Mouse (Mus musculus) embryo, embryonic 10.5 days (tissue): ENCODE data around the gene Fbxl4.
"Not testable (repeated sequence)": the region's sequence is repeated elsewhere in the genome, so short reads cannot be mapped to it uniquely, and the experiment has no call there.

Source experiments
- DNase-seq: peaks from one replicate; pipeline ENCODE4 v3.0.0-alpha.2; 2015; ENCODE audit warnings: low spot score

The Fbxl4 gene

DNA sequence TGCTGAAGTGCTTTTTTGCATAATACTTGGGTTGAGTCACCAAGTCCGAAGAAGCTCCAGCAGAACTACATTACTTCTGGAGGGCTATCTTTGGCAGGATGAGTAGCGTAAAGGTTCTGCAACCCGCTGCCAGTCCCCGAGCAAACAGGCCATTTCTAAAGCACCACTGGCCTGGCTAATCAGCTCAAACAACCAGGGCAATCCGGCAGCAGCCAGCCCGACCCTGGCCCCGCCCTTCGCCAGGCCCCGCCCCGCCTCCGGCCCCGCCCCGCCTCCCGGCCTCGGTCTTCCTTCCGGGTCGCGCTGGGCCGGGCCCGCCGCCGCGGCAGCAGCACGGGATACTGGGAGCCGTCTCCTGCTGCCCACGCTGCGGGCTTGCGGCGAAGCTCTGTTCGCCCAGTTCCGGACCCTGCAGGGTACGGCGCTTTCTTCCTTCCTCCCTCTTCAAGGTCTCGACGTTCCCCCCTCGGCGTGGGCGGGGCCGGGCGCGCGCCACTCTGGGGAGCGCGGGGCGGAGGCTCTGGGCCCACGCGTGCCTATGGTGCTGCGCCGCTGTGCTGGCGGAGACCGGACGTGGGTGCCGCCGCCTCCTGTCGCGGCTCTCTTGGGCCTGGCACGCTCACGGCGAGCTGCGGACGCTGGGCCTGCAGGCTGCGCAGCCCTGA, at the start of gene Fbxl4:
Fbxl4 (plus strand) TSS at position 278 of the 665 bp plus-strand sequence.
- DNase-seq = peak; percentile 85

DNA sequence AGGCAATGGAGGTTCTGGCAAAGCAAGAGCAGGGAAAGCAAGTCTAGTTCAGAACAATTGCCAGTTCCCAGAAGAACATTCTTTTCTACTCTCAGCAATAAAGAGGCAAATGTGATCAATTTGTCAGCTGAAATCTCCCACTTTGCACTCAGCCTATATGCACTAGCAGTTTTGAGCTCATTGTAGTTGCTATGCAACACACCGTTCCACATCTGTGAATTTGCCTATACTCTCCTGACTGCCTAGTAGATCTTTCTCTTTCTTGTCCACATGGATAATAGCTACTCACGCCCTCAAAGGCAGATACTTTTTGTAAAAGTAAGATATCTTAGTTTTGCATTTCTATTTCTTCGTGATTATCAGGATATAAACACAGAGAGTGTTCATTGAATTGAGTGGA, 42.8 kb upstream of the Fbxl4 start:
- no peak for DNase-seq

DNA sequence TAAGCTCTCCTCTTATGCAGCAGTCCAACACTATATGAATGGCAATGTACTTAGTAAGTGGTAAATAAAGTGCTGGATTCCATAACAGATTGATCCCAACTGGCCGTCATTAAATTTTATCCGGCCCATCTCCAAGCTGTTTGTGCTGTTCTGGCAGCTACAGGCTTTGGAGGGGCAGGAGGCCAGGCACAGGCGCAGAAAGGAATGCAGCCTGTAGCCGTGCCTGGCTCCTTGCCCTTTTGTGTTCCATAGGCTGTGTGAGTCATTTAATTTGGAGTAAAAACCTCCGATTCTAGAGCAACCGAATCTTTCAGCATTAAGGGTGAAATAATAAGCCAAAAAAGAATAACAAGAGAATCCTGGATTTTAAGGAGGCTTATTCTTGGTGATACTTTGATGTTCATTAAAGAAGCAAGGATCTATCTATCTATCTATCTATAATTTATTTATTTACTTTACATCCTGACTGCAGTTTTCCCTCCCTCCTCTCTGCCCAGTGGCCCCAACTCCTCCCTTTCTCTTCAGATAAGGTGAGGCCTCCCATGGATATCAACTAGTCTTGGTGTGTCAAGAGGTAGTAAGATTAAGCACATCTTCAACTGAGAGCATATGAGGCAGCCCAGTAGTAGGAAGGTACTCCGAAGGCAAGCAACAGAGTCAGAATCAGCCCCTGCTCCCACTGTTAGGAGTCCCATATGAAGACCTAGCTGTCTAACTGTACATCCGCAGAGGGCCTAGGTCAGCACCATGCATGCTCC, 14.3 kb upstream of the Fbxl4 start:
- DNase-seq = no peak

DNA sequence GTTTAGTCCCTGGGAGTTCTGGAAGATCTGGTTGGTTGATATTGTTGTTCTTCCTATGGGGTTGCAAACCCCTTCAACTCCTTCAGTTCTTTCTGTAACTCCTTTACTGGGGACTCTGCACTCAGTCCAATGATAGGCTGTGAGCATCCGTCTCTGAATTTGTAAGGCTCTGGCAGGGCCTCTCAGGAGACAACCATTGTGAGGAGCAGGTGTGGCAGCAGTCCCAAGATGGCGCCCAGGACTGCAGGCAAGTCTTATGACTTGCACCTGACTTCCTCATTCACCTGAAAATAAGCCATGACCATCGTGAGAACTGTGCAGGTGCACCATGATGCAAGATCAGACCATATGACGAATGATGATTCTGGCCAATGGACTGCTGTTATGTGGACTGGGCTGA, 8.3 kb upstream of the Fbxl4 start:
- DNase-seq = not testable (repeated sequence)

DNA sequence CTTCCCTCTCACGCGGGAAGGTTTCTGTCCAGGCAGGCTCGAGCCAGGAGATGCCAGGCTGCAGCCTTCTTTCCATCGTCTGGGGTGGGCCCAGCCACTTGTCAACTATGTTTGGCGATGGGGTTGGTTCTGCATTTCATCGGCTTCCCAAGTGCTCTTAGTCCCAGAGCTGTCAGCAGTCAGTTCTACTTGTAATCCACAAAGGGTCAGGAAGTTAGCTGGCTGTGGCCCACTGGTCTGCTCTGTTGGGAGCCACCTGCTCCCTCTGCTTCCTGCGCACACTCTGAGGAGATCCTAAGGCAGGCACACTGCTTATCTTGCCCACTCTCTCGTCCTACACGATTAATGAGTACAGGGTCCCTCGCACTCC, 573 bp downstream of the Fbxl4 start:
- DNase-seq = peak; percentile 53

DNA sequence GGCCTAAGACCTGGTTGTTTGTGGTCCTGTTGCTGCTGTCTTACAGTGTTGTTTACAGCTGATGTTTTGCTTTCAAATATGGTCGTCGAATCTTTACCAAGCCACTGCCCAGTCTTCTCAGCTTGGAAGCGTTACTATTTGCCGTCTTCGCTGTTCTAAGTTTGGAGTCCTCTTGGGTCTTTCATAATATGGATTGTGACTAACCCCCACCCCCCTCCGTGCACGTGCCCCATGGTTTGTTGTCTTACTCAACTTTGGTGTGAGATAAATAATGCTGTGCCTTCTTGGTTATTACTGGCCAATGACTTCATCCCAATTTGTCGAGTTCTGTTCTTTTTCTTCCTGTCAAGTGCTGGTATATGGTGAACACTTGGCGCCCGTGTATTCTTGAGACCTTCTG, 1.1 kb downstream of the Fbxl4 start:
- no peak for DNase-seq

DNA sequence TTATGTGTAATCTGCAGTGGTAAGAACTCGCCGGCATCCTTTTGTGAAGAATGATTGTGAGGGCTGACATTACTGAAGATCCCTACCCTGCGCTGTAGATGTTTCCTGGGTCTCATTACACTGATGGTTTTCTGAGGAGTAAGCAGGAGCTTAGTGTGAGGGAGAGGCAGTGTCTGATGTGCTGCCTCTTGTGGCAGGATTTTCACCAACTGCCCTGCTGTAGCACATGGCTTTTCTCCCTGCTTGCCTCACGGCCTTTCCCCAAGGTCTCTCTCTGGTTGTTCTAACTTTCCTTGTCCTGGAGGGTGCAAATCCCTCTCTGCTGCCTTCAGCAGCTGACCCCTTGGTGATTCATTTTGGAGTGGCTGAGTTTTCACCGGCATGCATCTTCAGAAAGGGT, 10.0 kb downstream of the Fbxl4 start:
- DNase-seq = peak; percentile 37

DNA sequence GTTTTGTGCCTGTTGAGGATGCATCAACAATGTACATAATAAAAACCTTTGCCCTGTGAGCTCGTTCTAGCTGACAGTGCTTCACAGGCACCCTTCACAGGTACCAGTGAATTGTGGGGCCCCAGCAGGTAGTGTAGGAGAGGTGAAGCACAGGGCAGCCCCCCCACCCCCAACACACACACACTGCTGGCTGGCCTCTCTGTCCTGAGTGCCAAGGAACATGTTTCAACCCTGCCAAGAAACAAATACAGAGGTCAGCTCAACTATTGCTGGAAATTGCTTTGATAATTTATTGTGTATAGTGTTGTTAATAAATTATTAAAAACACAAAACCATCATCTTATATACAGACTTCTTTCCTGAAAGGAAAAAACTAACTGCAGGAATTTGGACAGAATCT, 21.2 kb downstream of the Fbxl4 start:
- no peak for DNase-seq

- DNase-seq = no peak
Measured at GRCm38 (mm10) chr4:22380646-22381045, 23.3 kb downstream of the Fbxl4 start.

- DNase-seq = no peak
Measured at GRCm38 (mm10) chr4:22383528-22384265, 26.4 kb downstream of the Fbxl4 start.

- DNase-seq = peak; percentile 53
Measured at GRCm38 (mm10) chr4:22390045-22390444, 32.7 kb downstream of the Fbxl4 start.

DNA sequence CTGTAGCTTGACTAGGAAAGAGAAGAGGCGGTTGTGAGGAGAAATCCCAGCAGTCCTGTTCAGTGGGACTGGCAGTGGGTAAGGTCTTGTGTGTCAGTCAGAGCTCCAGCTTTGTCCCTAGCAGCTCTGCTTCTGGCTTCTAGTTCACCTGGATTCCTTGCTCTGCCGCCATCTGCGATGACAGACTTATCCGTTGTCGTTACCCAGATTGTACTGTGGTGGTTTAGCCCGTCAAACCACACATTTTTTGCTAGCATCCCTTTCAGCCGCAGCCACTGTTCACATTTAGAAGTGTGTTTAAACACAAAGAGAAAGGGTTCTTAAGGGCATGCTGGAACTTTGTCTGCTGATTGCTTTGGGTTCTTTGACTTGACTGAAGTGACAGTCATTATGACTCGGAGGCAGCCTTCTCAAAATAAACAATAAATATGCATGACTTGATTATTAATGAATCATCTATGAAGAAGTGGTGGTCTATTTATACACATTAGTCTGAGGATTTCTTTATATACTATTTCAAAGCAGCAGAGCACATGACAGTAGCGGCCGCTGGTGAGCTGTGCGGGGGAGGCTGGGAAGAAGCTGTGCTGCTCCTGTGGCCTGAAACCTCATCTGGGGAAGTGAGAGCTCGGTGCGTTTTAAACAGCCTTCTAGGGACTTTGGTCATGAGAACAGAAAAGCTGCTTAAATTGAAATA, 35.6 kb downstream of the Fbxl4 start:
- DNase-seq = no peak

DNA sequence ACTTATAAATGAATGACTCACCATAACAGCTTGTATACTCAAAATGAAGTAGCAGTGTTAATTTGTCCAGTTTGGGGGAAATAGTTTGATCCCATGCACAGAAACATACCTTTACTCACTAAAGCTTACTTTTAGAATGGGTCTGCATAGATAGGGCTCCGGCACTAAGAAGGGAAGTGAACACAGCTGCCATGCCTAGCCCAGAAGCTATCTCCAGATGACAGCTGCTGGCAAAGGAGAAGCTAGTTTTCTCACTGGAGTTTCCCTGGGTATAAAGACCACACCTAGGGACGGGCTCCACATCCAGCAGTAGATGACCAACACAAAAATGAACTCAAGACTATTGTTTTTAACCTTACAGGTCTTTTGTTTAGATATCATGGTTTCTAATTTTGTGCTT, 38.1 kb downstream of the Fbxl4 start:
- no peak for DNase-seq

- no peak for DNase-seq
Measured at GRCm38 (mm10) chr4:22396484-22397000, 39.2 kb downstream of the Fbxl4 start.

DNA sequence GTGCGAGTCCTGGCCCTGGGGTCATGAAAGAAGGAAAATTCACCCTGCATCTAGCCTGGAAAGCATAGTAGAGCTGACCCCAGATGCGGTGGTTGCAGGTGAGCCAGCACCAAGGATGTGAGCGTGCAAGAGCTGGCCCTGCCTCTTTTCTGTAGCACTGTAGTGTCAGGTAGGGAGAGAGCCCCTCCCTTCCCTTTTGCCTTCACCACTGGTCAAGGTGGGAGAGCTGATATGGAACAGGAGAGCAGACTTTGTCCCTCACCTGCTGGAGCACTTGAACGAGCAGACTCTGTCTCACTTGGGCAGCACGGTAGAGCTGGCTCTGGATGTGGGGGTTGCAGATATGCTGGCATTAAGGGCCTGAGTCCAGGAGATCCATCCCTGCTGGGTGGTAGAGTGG, 39.7 kb downstream of the Fbxl4 start:
- DNase-seq = no peak

DNA sequence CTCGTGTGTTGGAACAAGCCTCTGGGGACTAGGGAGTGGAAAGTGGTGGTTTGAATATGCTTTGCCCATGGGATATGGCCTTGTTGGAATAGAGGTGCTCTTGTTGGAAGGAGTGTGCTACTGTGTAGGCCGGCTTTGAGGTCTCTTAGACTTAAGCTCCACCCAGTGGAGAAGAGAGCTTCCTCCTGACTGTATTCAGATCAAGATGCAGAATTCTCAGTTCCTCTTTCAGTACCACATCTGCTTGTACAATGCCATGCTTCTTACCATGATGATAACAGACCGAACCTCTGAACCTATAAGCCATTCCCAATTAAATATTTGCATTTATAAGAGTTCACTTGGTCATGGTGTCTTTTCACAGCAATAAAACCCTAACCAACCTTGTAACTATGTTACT, 44.7 kb downstream of the Fbxl4 start:
- DNase-seq = no peak

DNA sequence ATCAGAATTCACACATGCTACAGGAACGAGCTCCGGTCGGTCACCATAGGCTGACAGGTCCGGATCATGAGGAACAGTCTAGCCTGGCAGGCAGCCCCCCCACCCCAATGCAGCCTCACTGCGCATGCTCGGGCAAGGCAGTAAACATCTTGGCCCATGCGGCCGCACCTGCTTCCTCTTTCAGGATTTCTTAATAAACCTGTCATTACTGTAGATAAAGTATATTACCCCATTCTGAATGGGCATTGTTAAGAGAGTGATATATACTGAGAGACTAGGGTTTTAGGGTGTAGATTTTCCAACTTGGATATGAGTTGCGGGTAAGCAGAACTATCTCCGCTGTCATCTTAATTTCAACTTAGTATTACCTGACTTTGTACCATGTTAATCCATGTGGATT, 45.6 kb downstream of the Fbxl4 start:
- no peak for DNase-seq

DNA sequence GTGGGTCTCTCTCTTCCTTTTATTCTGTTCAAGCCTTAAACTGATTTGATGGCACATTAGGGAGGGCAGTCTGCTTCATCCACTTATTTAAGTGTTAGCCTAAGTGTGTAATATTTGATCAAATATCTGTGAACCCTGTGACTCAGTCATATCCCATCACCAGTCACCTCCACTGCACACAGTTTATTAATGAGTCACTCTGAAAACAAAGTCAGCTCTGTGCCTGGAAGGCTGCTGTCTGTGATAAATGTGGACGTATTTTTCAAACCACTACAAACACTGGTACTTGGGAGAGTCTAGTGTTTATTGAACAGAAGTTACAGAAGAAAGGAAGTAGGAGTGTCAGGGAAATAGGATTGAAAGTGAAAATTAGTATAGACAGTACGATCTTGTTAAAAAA, 63.3 kb downstream of the Fbxl4 start:
- DNase-seq = no peak

- DNase-seq = no peak
Measured at GRCm38 (mm10) chr4:22422400-22422799, 65.1 kb downstream of the Fbxl4 start.

GRCm38 (mm10) chr4:22428150-22428549, 70.8 kb downstream of the Fbxl4 start:
- DNase-seq = no peak

- DNase-seq = no peak
Measured at GRCm38 (mm10) chr4:22469575-22469974, 112.2 kb downstream of the Fbxl4 start.

DNA sequence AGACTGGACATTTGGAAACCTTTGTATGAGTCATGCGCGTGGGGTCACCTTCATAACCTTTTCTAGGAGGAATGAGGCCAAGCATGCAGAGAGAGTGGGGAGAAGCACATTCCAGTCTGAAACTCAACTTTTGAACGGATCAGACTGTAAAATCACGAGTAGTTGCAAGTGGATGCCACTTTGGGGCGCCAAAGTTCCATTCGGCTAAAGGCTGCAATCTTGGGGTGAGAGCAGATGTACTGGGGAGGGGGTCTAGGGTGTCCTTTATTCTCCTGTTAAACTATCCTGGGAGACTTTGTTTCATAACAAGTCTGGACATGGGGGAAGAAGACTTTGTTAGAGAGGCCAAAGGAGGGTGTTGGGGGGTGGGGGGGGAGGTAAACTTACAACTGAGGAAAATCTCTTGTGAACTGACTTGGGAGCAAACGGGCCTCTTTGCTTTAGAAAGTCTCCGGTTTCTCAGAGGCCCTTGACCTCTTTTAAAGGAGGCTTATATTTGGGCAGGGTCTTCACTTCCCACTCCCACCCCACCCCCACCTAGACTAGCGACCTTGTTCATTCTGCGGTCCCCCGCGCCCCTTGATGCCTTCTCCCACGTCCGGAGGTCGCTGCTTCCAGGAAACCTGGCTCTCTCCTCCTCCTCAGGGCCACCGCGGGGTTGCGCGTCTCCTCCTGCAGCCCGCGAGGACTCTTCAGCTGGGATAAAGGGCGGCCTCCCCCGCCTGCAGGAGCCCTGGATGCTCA, 119.8 kb downstream of the Fbxl4 start:
- peak; percentile 91 for DNase-seq
